Mouse (Mus musculus): ENCODE measurements around the gene Gns. TPM values are rescaled to one million over a fixed set of nuclear protein-coding genes. Genes with fewer than 3 reads are reported as not detected.

Gene Gns
- total and polyA plus RNA-seq, 2 experiments: 65.7 to 84.0 TPM

GRCm38 (mm10) chr10:121367780-121368179, 2.9 kb downstream of the Gns start:
- Histone ChIP-seq H3K36me3 (ENCODE audit: control insufficient read depth, insufficient read depth, low read length) (peaks cover 13% of the 10 kb centered on the region), H3K79me2 (ENCODE audit: control insufficient read depth, insufficient read depth, low read length) (peaks cover 35% of the 10 kb centered on the region), H3K27me3 (ENCODE audit: control insufficient read depth, insufficient read depth, low read length) (no peaks in the 10 kb centered on the region), H3K4me3 (ENCODE audit: insufficient read depth, low read depth, low read length) (no peak overlapping the region), H3K4me1 (ENCODE audit: control insufficient read depth, insufficient read depth, low read length) (peaks cover 16% of the 10 kb centered on the region), H3K27ac (replicated peaks; ENCODE audit: insufficient read depth, low read depth, low read length) (no peak overlapping the region), H3K9ac (ENCODE audit: low read depth, low read length) (no peak overlapping the region)
- peak; percentile 39 for DNase-seq (ENCODE audit: extremely low read depth, low read depth, low spot score)
- 43% methylated on average over 9 of the region's 9 CpGs for WGBS
- TF ChIP-seq POLR2A (IDR thresholded peaks at IDR 0.05; ENCODE audit: extremely low read depth, insufficient read depth, low read length): no peak
- no peak for TF ChIP-seq CTCF (IDR thresholded peaks at IDR 0.05; ENCODE audit: low read depth, low read length)

GRCm38 (mm10) chr10:121368783-121369465, 4.0 kb downstream of the Gns start:
- 49% methylated on average over 18 of the region's 18 CpGs for WGBS
- peaks cover 35% of the 10 kb centered on the region for H3K79me2 ChIP-seq (ENCODE audit: control insufficient read depth, insufficient read depth, low read length)
- H3K4me1 ChIP-seq (ENCODE audit: control insufficient read depth, insufficient read depth, low read length): peaks cover 16% of the 10 kb centered on the region
- no peaks in the 10 kb centered on the region for H3K27me3 ChIP-seq (ENCODE audit: control insufficient read depth, insufficient read depth, low read length)
- DNase-seq (ENCODE audit: extremely low read depth, low read depth, low spot score): peak; percentile 67
- H3K27ac ChIP-seq (replicated peaks; ENCODE audit: insufficient read depth, low read depth, low read length): 0 out of 2 replicates have a peak overlapping the region, but pooled peaks have one; percentile 8
- no peak overlapping the region for H3K9ac ChIP-seq (ENCODE audit: low read depth, low read length)
- H3K36me3 ChIP-seq (ENCODE audit: control insufficient read depth, insufficient read depth, low read length): peaks cover 18% of the 10 kb centered on the region
- no peak overlapping the region for H3K4me3 ChIP-seq (ENCODE audit: insufficient read depth, low read depth, low read length)
- no peak for TF ChIP-seq CTCF (IDR thresholded peaks at IDR 0.05; ENCODE audit: low read depth, low read length)
- no peak for TF ChIP-seq POLR2A (IDR thresholded peaks at IDR 0.05; ENCODE audit: extremely low read depth, insufficient read depth, low read length)

- 93% methylated on average over 6 of the region's 6 CpGs for WGBS
- Histone ChIP-seq H3K27ac (replicated peaks; ENCODE audit: insufficient read depth, low read depth, low read length) (no peak overlapping the region), H3K9ac (ENCODE audit: low read depth, low read length) (no peak overlapping the region), H3K79me2 (ENCODE audit: control insufficient read depth, insufficient read depth, low read length) (peaks cover 31% of the 10 kb centered on the region), H3K36me3 (ENCODE audit: control insufficient read depth, insufficient read depth, low read length) (peaks cover 23% of the 10 kb centered on the region), H3K27me3 (ENCODE audit: control insufficient read depth, insufficient read depth, low read length) (no peaks in the 10 kb centered on the region), H3K4me3 (ENCODE audit: insufficient read depth, low read depth, low read length) (no peak overlapping the region), H3K4me1 (ENCODE audit: control insufficient read depth, insufficient read depth, low read length) (peaks cover 13% of the 10 kb centered on the region)
- TF ChIP-seq CTCF (IDR thresholded peaks at IDR 0.05; ENCODE audit: low read depth, low read length) (peak; percentile 81), POLR2A (IDR thresholded peaks at IDR 0.05; ENCODE audit: extremely low read depth, insufficient read depth, low read length) (no peak)
- DNase-seq (ENCODE audit: extremely low read depth, low read depth, low spot score): no peak
Measured at GRCm38 (mm10) chr10:121370777-121371176, 5.9 kb downstream of the Gns start.

GRCm38 (mm10) chr10:121374013-121374412, 9.1 kb downstream of the Gns start:
- Histone ChIP-seq H3K79me2 (ENCODE audit: control insufficient read depth, insufficient read depth, low read length) (peaks cover 8% of the 10 kb centered on the region; the same call in 1 of the 2 replicates), H3K9ac (ENCODE audit: low read depth, low read length) (no peak overlapping the region), H3K36me3 (ENCODE audit: control insufficient read depth, insufficient read depth, low read length) (peaks cover 47% of the 10 kb centered on the region), H3K27me3 (ENCODE audit: control insufficient read depth, insufficient read depth, low read length) (no peaks in the 10 kb centered on the region), H3K27ac (replicated peaks; ENCODE audit: insufficient read depth, low read depth, low read length) (peak overlapping the region; percentile 39), H3K4me3 (ENCODE audit: insufficient read depth, low read depth, low read length) (no peak overlapping the region), H3K4me1 (ENCODE audit: control insufficient read depth, insufficient read depth, low read length) (no peaks in the 10 kb centered on the region)
- no peak for TF ChIP-seq POLR2A (IDR thresholded peaks at IDR 0.05; ENCODE audit: extremely low read depth, insufficient read depth, low read length)
- no peak for TF ChIP-seq CTCF (IDR thresholded peaks at IDR 0.05; ENCODE audit: low read depth, low read length)
- 87% methylated on average over 12 of the region's 12 CpGs for WGBS
- no peak for DNase-seq (ENCODE audit: extremely low read depth, low read depth, low spot score)

GRCm38 (mm10) chr10:121374693-121375620, 10.1 kb downstream of the Gns start:
- H3K27me3 ChIP-seq (ENCODE audit: control insufficient read depth, insufficient read depth, low read length): no peaks in the 10 kb centered on the region
- H3K4me3 ChIP-seq (ENCODE audit: insufficient read depth, low read depth, low read length): no peak overlapping the region
- peak overlapping the region; percentile 66 for H3K27ac ChIP-seq (replicated peaks; ENCODE audit: insufficient read depth, low read depth, low read length)
- peaks cover 5% of the 10 kb centered on the region; the same call in 1 of the 2 replicates for H3K79me2 ChIP-seq (ENCODE audit: control insufficient read depth, insufficient read depth, low read length)
- H3K9ac ChIP-seq (ENCODE audit: low read depth, low read length): no peak overlapping the region
- TF ChIP-seq CTCF (IDR thresholded peaks at IDR 0.05; ENCODE audit: low read depth, low read length) (no peak), POLR2A (IDR thresholded peaks at IDR 0.05; ENCODE audit: extremely low read depth, insufficient read depth, low read length) (no peak)
- H3K4me1 ChIP-seq (ENCODE audit: control insufficient read depth, insufficient read depth, low read length): no peaks in the 10 kb centered on the region
- peak; percentile 50 for DNase-seq (ENCODE audit: extremely low read depth, low read depth, low spot score)
- peaks cover 53% of the 10 kb centered on the region for H3K36me3 ChIP-seq (ENCODE audit: control insufficient read depth, insufficient read depth, low read length)
- WGBS: 83% methylated on average over 17 of the region's 17 CpGs

Measured in liver, adult 2 months (tissue).